Mouse (Mus musculus): ENCODE measurements around the gene Tigar. TPM values are rescaled to one million over a fixed set of nuclear protein-coding genes. Genes with fewer than 3 reads are reported as not detected.

Tigar gene
- polyA plus RNA-seq (2021; fragmentation: Nextera tagmentation): 10.4 and 12.4 TPM in 2 replicates
- long read RNA-seq, experiment 1, transcript Tigar-201 (6 exons, 3,651 nt): major isoform, 22 of 27 reads
- long read RNA-seq, experiment 1, partial matches to known transcripts: 0 of 27 reads
- long read RNA-seq, experiment 1, other reads (novel, unspliced or antisense): 5 of 27 reads
- long read RNA-seq, experiment 2, transcript Tigar-201 (6 exons, 3,651 nt): major isoform, 13 of 18 reads
- long read RNA-seq, experiment 2, partial matches to known transcripts: 0 of 18 reads
- long read RNA-seq, experiment 2, other reads (novel, unspliced or antisense): 5 of 18 reads

GRCm38 (mm10) chr6:127109402-127109930 is at the start of gene Tigar:
TSS of gene Tigar (minus strand) at chr6:127109557.

DNA sequence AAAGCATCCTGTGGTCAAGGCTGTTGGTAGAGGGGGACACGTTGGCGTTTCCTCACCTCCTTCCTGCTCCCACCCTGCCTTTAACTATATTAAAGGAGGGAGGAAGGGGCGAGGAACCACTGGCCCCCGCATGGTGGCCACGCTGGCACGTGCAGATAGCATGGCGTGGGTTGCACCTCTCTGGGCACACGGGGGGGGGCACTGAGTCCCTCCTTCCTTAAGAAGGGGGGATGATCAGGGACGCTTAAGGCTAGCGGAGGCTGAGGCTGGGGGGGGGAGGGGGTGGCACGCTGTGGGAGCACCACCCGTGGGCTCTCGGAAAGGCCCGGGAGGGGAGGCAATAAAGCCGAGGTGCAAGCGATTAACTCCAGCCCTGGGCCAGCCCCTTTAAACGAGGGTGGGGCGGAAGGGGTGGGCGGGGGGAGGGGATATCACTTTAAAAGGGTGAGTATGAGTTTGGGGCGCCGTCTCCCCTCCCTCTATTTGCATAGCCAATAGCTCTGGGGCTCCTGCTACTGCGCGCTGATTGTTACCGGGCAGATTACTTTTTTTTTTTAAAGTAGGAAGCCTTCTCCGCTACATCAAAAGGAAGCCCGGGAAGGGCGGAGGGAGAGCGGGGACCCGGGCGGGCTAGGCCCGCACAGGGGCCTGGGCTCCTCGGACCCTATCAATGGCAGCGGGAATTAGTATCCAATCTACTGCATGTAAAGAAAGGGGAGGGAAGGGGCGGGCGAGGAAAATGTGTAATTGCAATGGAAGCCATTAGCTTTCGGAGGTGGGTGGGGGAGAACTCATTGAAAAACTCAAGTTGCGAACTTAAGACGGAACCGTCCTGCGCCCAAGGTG is 43.0 kb upstream of the Tigar start, which contains the start of gene Ccnd2:
Gene Ccnd2 (minus strand): TSS at position 88 of the 846 bp plus-strand sequence.

GRCm38 (mm10) chr6:127072817-127073216 is 36.5 kb downstream of the Tigar start, which contains the start of gene Fgf23:
TSS of gene Fgf23 (plus strand) at chr6:127072902.

Other genes with a start within 250 kb of the Tigar start
- 0.10 and 0.15 TPM in 2 replicates for gene Dyrk4, start 187.7 kb downstream of the Tigar start, polyA plus RNA-seq (2021; fragmentation: Nextera tagmentation)
- 1.4 and 2.3 TPM in 2 replicates for gene Rad51ap1, start 170.0 kb downstream of the Tigar start, polyA plus RNA-seq (2021; fragmentation: Nextera tagmentation)
- gene D6Wsu163e, start 169.6 kb downstream of the Tigar start, polyA plus RNA-seq (2021; fragmentation: Nextera tagmentation): 21.9 TPM in 2 replicates
- not detected in 2 replicates for gene Fgf6, start 94.0 kb downstream of the Tigar start, polyA plus RNA-seq (2021; fragmentation: Nextera tagmentation)
- gene Fgf23, start 36.7 kb downstream of the Tigar start, polyA plus RNA-seq (2021; fragmentation: Nextera tagmentation): not detected in 2 replicates
- 36.7 and 37.9 TPM in 2 replicates for gene Ccnd2, start 42.6 kb upstream of the Tigar start, polyA plus RNA-seq (2021; fragmentation: Nextera tagmentation)

Measured in left cerebral cortex, adult 6 months (tissue).